Mouse (Mus musculus) lung, postnatal 0 days (tissue): ENCODE results near the gene Rgr. TPM values are rescaled to one million over a fixed set of nuclear protein-coding genes. Genes with fewer than 3 reads are reported as not detected.
A peak's percentile ranks its signal among the peaks of the same experiment; 100 is the strongest.

ENCODE experiments used
- ATAC-seq: fragments of 200-750 bp; cut with Nextera tagmentation; 2 replicates; pipeline ENCODE4 v1.8.0; 2017; ENCODE audit warnings: moderate library complexity
- DNase-seq: peaks from one replicate; pipeline ENCODE4 v3.0.0-alpha.2; 2016; ENCODE audit warnings: low spot score
- H3K27ac ChIP-seq: fragments of 300-500 bp; sonication (generic); 2 replicates; pipeline ENCODE4 v1.5.1; 2014; ENCODE audit warnings: antibody characterized with exemption, mild to moderate bottlenecking, low read length, mixed read lengths
- H3K27me3 ChIP-seq: fragments of 300-500 bp; sonication (generic); replicated peaks from 2 replicates; pipeline ENCODE4 v1.6.1; 2014; ENCODE audit warnings: low read length, mixed read lengths; ENCODE audit not compliant: insufficient read depth
- H3K36me3 ChIP-seq: fragments of 300-500 bp; sonication (generic); 2 replicates; pipeline ENCODE4 v1.6.1; 2014; ENCODE audit warnings: low read length, mixed read lengths; ENCODE audit not compliant: insufficient read depth
- H3K4me1 ChIP-seq: fragments of 300-500 bp; sonication (generic); 2 replicates; pipeline ENCODE4 v1.6.1; 2014; ENCODE audit warnings: antibody characterized with exemption, low read depth, low read length, mixed read lengths; ENCODE audit not compliant: insufficient read depth
- H3K4me2 ChIP-seq: fragments of 300-500 bp; sonication (generic); replicated peaks from 2 replicates; pipeline ENCODE4 v1.6.1; 2014; ENCODE audit warnings: low read depth, mild to moderate bottlenecking, low read length, moderate library complexity, mixed read lengths
- H3K4me3 ChIP-seq: fragments of 300-500 bp; sonication (generic); 2 replicates; pipeline ENCODE4 v1.5.1; 2014; ENCODE audit warnings: low read depth, low read length
- H3K9ac ChIP-seq: fragments of 300-500 bp; sonication (generic); replicated peaks from 2 replicates; pipeline ENCODE4 v1.6.1; 2014; ENCODE audit warnings: low read depth, mild to moderate bottlenecking
- H3K9me3 ChIP-seq: fragments of 300-500 bp; sonication (generic); 2 replicates; pipeline ENCODE4 v1.6.1; 2016; ENCODE audit warnings: low read length, mixed read lengths
- CTCF ChIP-seq: IDR thresholded peaks from 2 replicates; pipeline ENCODE4 v1.5.1; 2016; ENCODE audit warnings: antibody characterized with exemption, mild to moderate bottlenecking
- EP300 ChIP-seq: IDR thresholded peaks from 2 replicates; pipeline ENCODE4 v1.6.1; 2016; ENCODE audit warnings: antibody characterized with exemption, mild to moderate bottlenecking, control low read depth
- WGBS: fragments of 180-500 bp; shearing (Covaris S2); extraction: QIAGEN DNeasy Blood & Tissue Kit; methylation state at CpG from one replicate; pipeline ENCODE4 v1.1.7; 2014; 5-methylcytosine and 5-hydroxymethylcytosine counted together
- polyA plus RNA-seq: library from polyadenylated mRNA; unstranded; fragments of >200 nt; fragmentation: Nextera tagmentation; extraction: Ambion mirVana; gene quantifications from 2 replicates; pipeline ENCODE4 v1.2.1, GENCODE M21; 2015

The Rgr gene
- polyA plus RNA-seq, 1 experiment from 2014 or later = not detected

GRCm38 (mm10) chr14:37068516-37068915 is 19.8 kb upstream of the Rgr start:
- no peak for ATAC-seq
- WGBS = 21% methylated on average over 9 of the region's 9 CpGs
- Histone ChIP-seq H3K4me3 (no peak overlapping the region), H3K9me3 (no peaks in the 10 kb centered on the region), H3K9ac (no peak overlapping the region), H3K4me2 (no peak overlapping the region), H3K36me3 (no peaks in the 10 kb centered on the region), H3K27ac (no peak overlapping the region), H3K4me1 (no peaks in the 10 kb centered on the region), H3K27me3 (no peaks in the 10 kb centered on the region)
- TF ChIP-seq CTCF = no peak
- no peak for TF ChIP-seq EP300
- DNase-seq = peak; percentile 39

GRCm38 (mm10) chr14:37067629-37068028 is 18.9 kb upstream of the Rgr start, which contains the start of gene Lrit2:
Gene Lrit2, plus strand, starts transcription at chr14:37067929.
- H3K36me3 ChIP-seq = no peaks in the 10 kb centered on the region
- no peak within 1 kb of the TSS for H3K27ac ChIP-seq
- 75% methylated on average over 5 of the region's 5 CpGs for WGBS
- no peaks in the 10 kb centered on the region for H3K4me1 ChIP-seq
- ATAC-seq (no peak), DNase-seq (no peak)
- H3K27me3 ChIP-seq = no peaks in the 10 kb centered on the region
- TF ChIP-seq CTCF (no peak), EP300 (no peak)
- no peaks in the 10 kb centered on the region for H3K9me3 ChIP-seq
- H3K4me3 ChIP-seq = no peak within 1 kb of the TSS
- no peak within 1 kb of the TSS for H3K9ac ChIP-seq
- no peak within 1 kb of the TSS for H3K4me2 ChIP-seq

GRCm38 (mm10) chr14:37066636-37067035 is 17.9 kb upstream of the Rgr start:
- 41% methylated on average over 2 of the region's 2 CpGs for WGBS
- Histone ChIP-seq H3K27ac (no peak overlapping the region), H3K4me3 (no peak overlapping the region), H3K9ac (no peak overlapping the region), H3K4me2 (no peak overlapping the region), H3K9me3 (no peaks in the 10 kb centered on the region), H3K4me1 (no peaks in the 10 kb centered on the region), H3K36me3 (no peaks in the 10 kb centered on the region), H3K27me3 (no peaks in the 10 kb centered on the region)
- ATAC-seq = no peak
- TF ChIP-seq CTCF (no peak), EP300 (no peak)
- no peak for DNase-seq

GRCm38 (mm10) chr14:37064849-37065248 is 16.1 kb upstream of the Rgr start:
- H3K4me1 ChIP-seq = no peaks in the 10 kb centered on the region
- no peak overlapping the region for H3K27ac ChIP-seq
- no peak for TF ChIP-seq CTCF
- no peak for TF ChIP-seq EP300
- no peak for DNase-seq
- no peak overlapping the region for H3K4me3 ChIP-seq
- H3K36me3 ChIP-seq = no peaks in the 10 kb centered on the region
- WGBS = 39% methylated on average over 2 of the region's 2 CpGs
- no peak for ATAC-seq
- no peaks in the 10 kb centered on the region for H3K27me3 ChIP-seq
- H3K4me2 ChIP-seq = no peak overlapping the region
- H3K9me3 ChIP-seq = no peaks in the 10 kb centered on the region
- H3K9ac ChIP-seq = no peak overlapping the region

GRCm38 (mm10) chr14:37034432-37034831 is 14.3 kb downstream of the Rgr start:
- Histone ChIP-seq H3K36me3 (no peaks in the 10 kb centered on the region), H3K4me1 (no peaks in the 10 kb centered on the region), H3K4me3 (no peak overlapping the region), H3K9ac (no peak overlapping the region), H3K4me2 (no peak overlapping the region), H3K27ac (no peak overlapping the region), H3K9me3 (no peaks in the 10 kb centered on the region), H3K27me3 (no peaks in the 10 kb centered on the region)
- no peak for ATAC-seq
- TF ChIP-seq EP300 (no peak), CTCF (0 out of 2 replicates have a peak, but pooled peaks have one; percentile 14)
- WGBS = 41% methylated on average over 5 of the region's 5 CpGs
- no peak for DNase-seq

GRCm38 (mm10) chr14:37033241-37033640 is 15.5 kb downstream of the Rgr start:
- H3K27ac ChIP-seq = no peak overlapping the region
- H3K9ac ChIP-seq = no peak overlapping the region
- TF ChIP-seq CTCF (peak; percentile 95), EP300 (no peak)
- no peaks in the 10 kb centered on the region for H3K9me3 ChIP-seq
- H3K4me2 ChIP-seq = 0 out of 2 replicates have a peak overlapping the region, but pooled peaks have one; percentile 1
- no peaks in the 10 kb centered on the region for H3K36me3 ChIP-seq
- ATAC-seq = no peak
- no peaks in the 10 kb centered on the region for H3K27me3 ChIP-seq
- no peaks in the 10 kb centered on the region for H3K4me1 ChIP-seq
- WGBS = 17% methylated on average over 7 of the region's 7 CpGs
- no peak overlapping the region for H3K4me3 ChIP-seq
- DNase-seq = peak; percentile 61
